Mouse (Mus musculus): Measurements from ENCODE around the gene Zbtb16. TPM values are rescaled to one million over a fixed set of nuclear protein-coding genes. Genes with fewer than 3 reads are reported as not detected.

Zbtb16 gene
- total RNA-seq, 1 experiment from 2014 or later, result 25.8 TPM

DNA sequence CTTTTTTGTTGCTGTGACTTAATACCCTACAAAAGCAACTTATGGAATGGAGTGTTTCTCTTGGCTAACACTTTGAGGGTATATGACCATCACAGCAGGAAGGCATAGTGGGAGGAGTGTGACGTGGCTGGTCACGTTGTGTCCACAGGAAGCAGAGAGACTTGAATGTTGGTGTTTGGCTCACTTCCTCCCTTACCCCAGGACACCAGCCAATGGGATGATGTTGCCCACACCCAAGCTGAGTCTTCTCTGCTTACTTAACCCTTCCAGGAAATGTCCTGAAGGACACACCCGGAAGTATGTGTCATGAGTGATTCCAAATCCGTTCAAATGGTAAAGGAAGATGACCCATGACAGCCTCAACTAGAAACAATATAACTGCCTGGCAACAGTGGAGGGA, 226.3 kb downstream of the Zbtb16 start:
- ATAC-seq (replicated peaks; ENCODE audit: insufficient number of reproducible peaks, low FRiP score, low TSS enrichment, poor library complexity, severe bottlenecking), result 0 out of 2 replicates have a peak, but pooled peaks have one; percentile 31

DNA sequence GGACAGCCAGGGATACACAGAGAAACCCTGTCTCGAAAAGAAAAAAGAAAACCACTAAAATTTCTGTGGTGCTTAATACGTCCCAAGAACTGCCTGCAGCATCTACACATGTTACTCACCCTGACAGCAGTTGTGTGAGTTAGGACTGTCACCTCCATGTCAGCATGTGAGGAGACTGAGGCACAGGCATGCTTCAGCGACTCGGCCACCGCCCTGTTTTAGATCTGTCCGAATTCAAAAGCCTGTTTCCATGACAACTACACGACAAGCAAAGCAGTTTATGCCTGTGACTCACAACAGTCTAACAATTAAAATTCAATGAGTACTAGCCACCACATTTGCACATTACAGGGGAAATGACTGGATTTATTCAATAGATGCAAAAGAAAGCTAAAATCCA, 228.6 kb downstream of the Zbtb16 start:
- ATAC-seq (replicated peaks; ENCODE audit: insufficient number of reproducible peaks, low FRiP score, low TSS enrichment, poor library complexity, severe bottlenecking), result no peak

DNA sequence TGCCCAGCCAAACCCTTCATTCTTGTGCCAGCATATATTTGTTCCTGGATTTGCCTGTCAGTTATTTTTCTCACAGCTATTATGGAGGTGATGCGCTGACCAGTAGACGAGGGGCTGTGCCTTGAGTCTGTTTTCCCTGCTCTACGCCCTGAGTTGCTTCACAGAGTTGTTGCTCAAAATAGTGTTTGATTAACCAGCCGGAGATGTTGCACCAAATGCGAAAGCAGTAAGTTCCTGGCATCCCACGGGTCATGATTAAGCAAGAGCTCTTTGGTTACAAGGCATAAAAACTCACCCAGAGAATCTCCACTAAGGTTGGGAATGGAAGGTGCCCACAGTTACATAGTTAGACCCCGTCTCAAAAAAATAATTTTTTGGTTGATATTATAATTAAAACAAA, 229.9 kb downstream of the Zbtb16 start:
- no peak for ATAC-seq (replicated peaks; ENCODE audit: insufficient number of reproducible peaks, low FRiP score, low TSS enrichment, poor library complexity, severe bottlenecking)

DNA sequence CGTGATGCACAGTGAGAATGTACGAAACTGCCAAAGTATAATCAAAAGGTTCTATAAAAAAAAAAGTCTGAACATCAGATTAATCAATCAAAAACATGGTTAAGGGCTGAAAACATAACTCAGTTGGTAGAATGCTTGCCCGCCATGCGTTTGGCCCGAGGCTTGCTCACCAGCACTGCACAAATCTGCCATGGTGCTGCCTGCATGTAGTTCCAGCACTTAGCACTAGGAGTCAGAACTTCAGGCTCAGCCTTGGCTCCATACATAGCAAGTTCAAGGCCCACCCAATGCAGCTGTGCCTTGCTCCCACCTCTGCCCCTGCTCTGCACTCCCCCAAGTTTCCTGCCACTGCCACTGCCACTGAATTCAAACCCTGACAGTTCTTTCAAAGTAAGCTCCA, 230.3 kb downstream of the Zbtb16 start:
- ATAC-seq (replicated peaks; ENCODE audit: insufficient number of reproducible peaks, low FRiP score, low TSS enrichment, poor library complexity, severe bottlenecking), result no peak

DNA sequence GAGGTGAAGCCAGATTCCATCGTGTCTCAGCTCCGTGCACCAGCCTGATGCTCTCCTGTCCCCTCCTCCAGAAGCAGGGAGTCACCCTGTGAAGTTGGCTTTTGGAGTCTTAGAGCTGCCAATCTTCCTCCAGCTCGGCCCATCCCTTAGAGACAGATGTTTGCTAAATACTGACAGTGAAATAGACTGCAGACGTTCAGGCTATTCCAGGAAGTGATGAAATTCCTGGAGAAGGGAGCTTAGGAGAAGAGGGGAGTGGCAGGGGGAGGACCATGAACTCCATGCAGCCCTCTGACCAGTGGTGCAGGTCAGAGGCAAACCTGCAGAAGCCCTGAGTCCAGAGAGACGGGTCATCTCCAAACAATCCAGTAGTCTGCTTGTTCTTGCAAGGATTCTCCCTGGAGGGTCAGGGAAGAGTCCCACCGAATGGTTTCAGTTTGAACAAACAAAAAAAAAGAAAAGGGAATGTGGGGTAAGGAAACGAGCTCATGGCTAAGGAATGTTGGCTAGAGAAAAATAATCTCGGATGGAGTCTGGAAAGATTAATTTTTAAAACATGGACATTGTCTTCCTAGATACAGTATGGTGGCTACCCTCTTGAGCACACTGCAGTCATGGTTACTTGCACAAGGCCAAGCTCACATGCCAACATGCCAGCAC, 231.0 kb downstream of the Zbtb16 start, which contains the start of gene Nnmt:
Gene Nnmt, minus strand, starts transcription at position 215 of the 660 bp plus-strand sequence.
- ATAC-seq (replicated peaks; ENCODE audit: insufficient number of reproducible peaks, low FRiP score, low TSS enrichment, poor library complexity, severe bottlenecking), result no peak

Other genes starting within 250 kb of the Zbtb16 start
- not detected in 3 replicates for gene Nnmt, start 231.1 kb downstream of the Zbtb16 start, total RNA-seq (2017)
- gene Htr3a, start 74.9 kb upstream of the Zbtb16 start, total RNA-seq (2017), result not detected in 3 replicates
- gene Htr3b, start 128.8 kb upstream of the Zbtb16 start, total RNA-seq (2017), result not detected in 3 replicates
- gene Usp28, start 149.2 kb upstream of the Zbtb16 start, total RNA-seq (2017), result 5.6 to 15.3 TPM (median 10.2 TPM) in 3 replicates
- 31.9 to 40.0 TPM (median 37.3 TPM) in 3 replicates for gene Zw10, start 219.4 kb upstream of the Zbtb16 start, total RNA-seq (2017)
- not detected in 3 replicates for gene Tmprss5, start 245.0 kb upstream of the Zbtb16 start, total RNA-seq (2017)

Measured in monocyte, adult 5-6 weeks (primary cell).